Mouse (Mus musculus) forebrain, embryonic 16.5 days (tissue): ENCODE data around the gene Cdc42ep4. TPM values are rescaled to one million over a fixed set of nuclear protein-coding genes. Genes with fewer than 3 reads are reported as not detected.

Source experiments
- ATAC-seq: fragments of 200-750 bp; cut with Nextera tagmentation; 2 replicates; pipeline ENCODE4 v1.8.0; 2017; ENCODE audit warnings: mild to moderate bottlenecking, moderate library complexity
- H3K27ac ChIP-seq: fragments of 300-500 bp; sonication (generic); 2 replicates; pipeline ENCODE4 v1.5.1; 2014; ENCODE audit warnings: low read length, control low read depth
- H3K27me3 ChIP-seq: fragments of 300-500 bp; sonication (generic); replicated peaks from 2 replicates; pipeline ENCODE4 v1.6.1; 2014; ENCODE audit warnings: low read length; ENCODE audit not compliant: control insufficient read depth, insufficient read depth
- H3K36me3 ChIP-seq: fragments of 300-500 bp; sonication (generic); 2 replicates; pipeline ENCODE4 v1.6.1; 2014; ENCODE audit not compliant: control insufficient read depth, insufficient read depth
- H3K4me1 ChIP-seq: fragments of 300-500 bp; sonication (generic); replicated peaks from 2 replicates; pipeline ENCODE4 v1.6.1; 2014; ENCODE audit warnings: low read length; ENCODE audit not compliant: control insufficient read depth, insufficient read depth
- H3K4me2 ChIP-seq: fragments of 300-500 bp; sonication (generic); 2 replicates; pipeline ENCODE4 v1.6.1; 2014; ENCODE audit warnings: mild to moderate bottlenecking, low read length, control low read depth
- H3K4me3 ChIP-seq: fragments of 300-500 bp; sonication (generic); replicated peaks from 2 replicates; pipeline ENCODE4 v1.5.1; 2014; ENCODE audit warnings: mild to moderate bottlenecking, low read length, control low read depth
- H3K9ac ChIP-seq: fragments of 300-500 bp; sonication (generic); replicated peaks from 2 replicates; pipeline ENCODE4 v1.6.1; 2014; ENCODE audit warnings: low read depth, low read length, control low read depth
- H3K9me3 ChIP-seq: fragments of 300-500 bp; sonication (generic); 2 replicates; pipeline ENCODE4 v1.6.1; 2016; ENCODE audit warnings: low read length; ENCODE audit not compliant: control insufficient read depth
- WGBS: fragments of 180-500 bp; shearing (Covaris S2); extraction: QIAGEN DNeasy Blood & Tissue Kit; methylation state at CpG from one replicate; pipeline ENCODE4 v1.1.7; 2014; 5-methylcytosine and 5-hydroxymethylcytosine counted together
- polyA plus RNA-seq: library from polyadenylated mRNA; unstranded; fragments of >200 nt; fragmentation: Nextera tagmentation; extraction: Ambion mirVana; gene quantifications from 2 replicates; pipeline ENCODE4 v1.2.1, GENCODE M21; 2015

Gene Cdc42ep4
- polyA plus RNA-seq, 1 experiment from 2014 or later, result 99.9 TPM

DNA sequence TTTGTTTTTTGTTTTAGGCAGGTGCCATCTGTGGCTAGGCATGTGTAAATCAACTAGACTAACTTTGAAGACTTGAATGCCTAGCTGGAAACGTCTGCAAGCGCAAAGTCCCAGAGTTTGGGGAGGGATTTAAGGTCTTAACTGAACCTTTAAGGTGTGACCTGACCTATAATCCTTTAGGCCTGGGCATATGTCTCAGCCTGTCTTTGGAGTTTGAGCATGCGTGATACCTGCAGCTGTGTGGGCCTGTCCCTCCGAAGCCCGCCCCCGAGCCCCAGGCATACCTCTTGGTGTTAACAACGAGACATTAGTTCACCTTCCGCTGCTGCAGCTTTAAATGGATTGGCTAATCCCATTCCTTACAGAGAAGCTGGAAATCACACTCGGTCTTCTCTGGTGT, 3.2 kb upstream of the Cdc42ep4 start:
- no peak overlapping the region for H3K4me3 ChIP-seq
- H3K9ac ChIP-seq, result no peak overlapping the region
- no peak overlapping the region for H3K4me2 ChIP-seq
- peaks cover 11% of the 10 kb centered on the region for H3K4me1 ChIP-seq
- no peak overlapping the region for H3K27ac ChIP-seq
- no peaks in the 10 kb centered on the region for H3K27me3 ChIP-seq
- 34% methylated on average over 9 of the region's 9 CpGs for WGBS
- H3K9me3 ChIP-seq, result no peaks in the 10 kb centered on the region
- no peaks in the 10 kb centered on the region for H3K36me3 ChIP-seq
- no peak for ATAC-seq

DNA sequence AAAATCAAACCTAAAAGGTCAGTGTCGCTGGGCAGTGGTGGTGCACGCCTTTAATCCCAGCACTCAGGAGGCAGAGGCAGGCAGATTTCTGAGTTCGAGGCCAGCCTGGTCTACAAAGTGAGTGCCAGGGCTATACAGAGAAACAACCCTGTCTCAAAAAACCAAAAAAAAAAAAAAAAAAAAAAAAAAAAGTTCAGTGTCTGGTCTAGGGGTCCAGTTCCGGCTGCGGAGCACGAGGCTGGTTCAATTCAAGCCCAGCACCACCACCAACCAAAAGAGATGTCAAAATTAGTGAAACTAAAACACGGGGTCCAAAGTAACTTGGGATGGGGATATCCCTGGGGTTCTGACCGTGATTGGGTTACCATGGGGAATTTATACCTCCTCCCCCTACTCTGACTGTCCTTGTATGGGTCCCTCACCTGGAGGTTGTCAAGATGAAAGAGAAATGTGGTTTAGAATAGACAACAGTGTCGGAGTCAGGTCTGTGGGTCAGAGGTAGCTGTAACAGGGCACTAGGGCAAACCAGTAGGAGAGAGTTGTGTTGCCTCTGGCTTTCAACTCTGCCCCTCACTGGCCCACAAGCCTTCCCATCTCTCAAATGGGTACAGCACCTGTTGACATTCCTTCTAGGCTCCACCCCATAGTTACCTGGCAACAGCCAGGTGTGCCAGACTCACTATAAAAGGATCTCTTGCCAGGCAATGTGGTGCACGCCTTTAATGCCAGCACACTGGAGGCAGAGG, 1.2 kb upstream of the Cdc42ep4 start:
- Histone ChIP-seq H3K9me3 (no peaks in the 10 kb centered on the region), H3K36me3 (no peaks in the 10 kb centered on the region), H3K4me1 (peaks cover 31% of the 10 kb centered on the region), H3K27ac (no peak overlapping the region), H3K4me3 (no peak overlapping the region), H3K9ac (no peak overlapping the region), H3K27me3 (no peaks in the 10 kb centered on the region), H3K4me2 (no peak overlapping the region)
- no peak for ATAC-seq
- 96% methylated on average over 10 of the region's 10 CpGs for WGBS

DNA sequence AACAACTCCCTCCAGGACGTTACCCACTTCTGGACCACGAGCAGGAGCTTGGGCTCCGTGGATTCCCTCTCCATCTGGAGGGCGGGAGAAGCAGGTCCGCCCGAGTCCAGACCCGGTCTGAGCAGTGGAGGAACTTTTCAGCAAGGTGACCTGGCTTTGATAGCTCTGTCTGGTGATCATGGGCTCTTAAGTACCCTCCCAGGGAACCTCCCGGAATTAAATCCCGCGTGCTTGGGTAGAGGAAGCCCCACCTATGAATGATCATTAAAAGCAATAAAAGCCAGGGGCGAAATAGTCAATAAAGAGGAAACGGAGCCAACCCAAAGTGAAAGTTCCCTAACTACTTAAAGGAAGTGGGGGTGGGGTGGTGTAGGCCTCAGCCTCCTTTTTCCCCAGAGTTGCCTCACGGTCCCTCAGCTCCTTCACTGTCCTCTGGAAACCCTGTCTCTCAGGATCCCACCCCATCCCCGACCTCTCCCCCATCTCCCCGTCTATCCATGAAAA, 529 bp upstream of the Cdc42ep4 start:
- Histone ChIP-seq H3K9me3 (no peaks in the 10 kb centered on the region), H3K27ac (peak overlapping the region; percentile 96; the same call in 1 of the 2 replicates), H3K9ac (peak overlapping the region; percentile 95), H3K4me2 (peak overlapping the region; percentile 68), H3K27me3 (no peaks in the 10 kb centered on the region), H3K4me1 (peaks cover 37% of the 10 kb centered on the region), H3K4me3 (peak overlapping the region; percentile 70), H3K36me3 (no peaks in the 10 kb centered on the region)
- 26% methylated on average over 15 of the region's 15 CpGs for WGBS
- no peak; the same call in 1 of the 2 replicates for ATAC-seq

DNA sequence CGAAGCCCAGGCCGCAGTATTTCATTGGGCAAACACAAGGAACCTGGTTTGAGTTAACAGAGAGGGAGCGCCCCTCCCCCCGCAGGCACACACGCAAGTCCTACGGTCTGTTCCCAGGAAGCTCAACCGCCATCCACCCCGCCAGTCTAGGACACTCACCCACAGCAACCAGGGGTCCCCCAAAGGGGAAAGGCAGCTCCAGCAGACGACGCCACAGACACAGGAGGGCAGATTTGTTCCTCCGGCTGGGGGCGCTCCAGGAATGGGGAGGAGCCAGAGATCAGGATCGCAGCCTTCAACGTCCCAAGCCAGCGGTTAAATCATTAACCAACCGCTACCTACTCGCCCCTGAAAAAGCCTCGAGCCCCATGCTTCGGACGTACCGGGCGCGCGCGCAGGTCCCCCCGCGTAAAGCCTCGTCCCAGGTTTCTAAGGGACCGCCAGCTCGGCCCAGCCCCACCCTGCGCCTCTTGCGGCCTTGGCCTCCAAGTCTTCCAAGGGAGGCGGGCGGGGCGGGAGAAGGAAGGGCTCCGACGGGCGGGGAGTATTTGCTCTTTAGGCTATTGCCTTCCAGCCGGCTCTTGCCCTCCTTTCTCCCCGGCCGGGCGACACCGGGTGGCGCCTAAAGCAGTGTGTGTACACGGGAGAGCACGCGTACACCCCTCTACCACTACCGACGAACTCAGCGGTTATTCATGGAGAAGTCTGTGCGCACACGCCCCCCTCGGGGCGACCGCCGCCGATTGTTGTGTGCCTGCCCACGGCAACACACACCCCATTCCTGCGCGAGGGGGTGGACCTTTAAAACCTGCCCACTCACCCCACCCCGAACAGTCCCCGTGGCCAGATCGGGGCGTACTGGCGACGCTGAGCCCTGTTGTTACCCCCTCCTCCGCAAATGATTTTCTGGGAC, 854 bp downstream of the Cdc42ep4 start:
- WGBS, result under 1% methylated on average over 67 of the region's 67 CpGs

DNA sequence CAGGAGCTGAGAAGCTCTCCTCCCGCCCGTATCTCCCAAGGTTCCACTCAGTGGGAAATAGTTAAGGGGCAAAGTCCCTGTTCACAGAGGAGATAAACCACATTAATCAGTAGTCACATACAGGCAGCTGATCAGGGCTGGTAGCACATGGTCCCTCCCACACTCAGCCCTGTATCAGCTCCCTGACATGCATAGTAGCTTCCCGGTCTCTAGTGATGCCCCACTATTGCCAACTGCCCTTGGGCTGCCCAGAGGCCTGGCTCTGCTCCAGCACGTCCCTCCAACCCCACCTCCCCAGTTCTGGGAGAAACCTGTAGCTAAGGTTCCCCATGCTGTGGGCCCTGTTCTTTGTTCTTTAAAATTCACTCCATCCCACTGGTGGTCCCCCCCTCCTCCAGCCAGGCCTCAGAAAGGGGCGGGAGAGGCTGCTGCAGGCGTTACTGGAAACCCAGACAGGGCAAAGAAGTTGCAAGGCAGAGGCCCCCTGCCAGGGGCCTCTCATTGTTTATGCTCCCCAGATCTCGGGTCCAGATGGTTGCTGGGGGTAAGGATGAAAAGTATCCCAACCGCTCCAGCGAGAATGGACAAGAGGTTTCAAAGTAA, 1.8 kb downstream of the Cdc42ep4 start:
- Histone ChIP-seq H3K9ac (peak overlapping the region; percentile 95), H3K27me3 (no peaks in the 10 kb centered on the region), H3K4me2 (peak overlapping the region; percentile 68), H3K4me3 (peak overlapping the region; percentile 70), H3K36me3 (no peaks in the 10 kb centered on the region), H3K9me3 (no peaks in the 10 kb centered on the region), H3K27ac (peak overlapping the region; percentile 96), H3K4me1 (peaks cover 41% of the 10 kb centered on the region)
- ATAC-seq, result peak; percentile 16; the same call in 1 of the 2 replicates
- WGBS, result 0% methylated on average over 9 of the region's 9 CpGs

More for the DNA sequence above, 854 bp downstream of the Cdc42ep4 start:
- peak; percentile 52 for ATAC-seq
- peak overlapping the region; percentile 95 for H3K9ac ChIP-seq
- peak overlapping the region; percentile 70 for H3K4me3 ChIP-seq
- peak overlapping the region; percentile 68 for H3K4me2 ChIP-seq
- H3K27ac ChIP-seq, result peak overlapping the region; percentile 96
- H3K9me3 ChIP-seq, result no peaks in the 10 kb centered on the region
- H3K4me1 ChIP-seq, result peaks cover 41% of the 10 kb centered on the region
- no peaks in the 10 kb centered on the region for H3K36me3 ChIP-seq
- H3K27me3 ChIP-seq, result no peaks in the 10 kb centered on the region

DNA sequence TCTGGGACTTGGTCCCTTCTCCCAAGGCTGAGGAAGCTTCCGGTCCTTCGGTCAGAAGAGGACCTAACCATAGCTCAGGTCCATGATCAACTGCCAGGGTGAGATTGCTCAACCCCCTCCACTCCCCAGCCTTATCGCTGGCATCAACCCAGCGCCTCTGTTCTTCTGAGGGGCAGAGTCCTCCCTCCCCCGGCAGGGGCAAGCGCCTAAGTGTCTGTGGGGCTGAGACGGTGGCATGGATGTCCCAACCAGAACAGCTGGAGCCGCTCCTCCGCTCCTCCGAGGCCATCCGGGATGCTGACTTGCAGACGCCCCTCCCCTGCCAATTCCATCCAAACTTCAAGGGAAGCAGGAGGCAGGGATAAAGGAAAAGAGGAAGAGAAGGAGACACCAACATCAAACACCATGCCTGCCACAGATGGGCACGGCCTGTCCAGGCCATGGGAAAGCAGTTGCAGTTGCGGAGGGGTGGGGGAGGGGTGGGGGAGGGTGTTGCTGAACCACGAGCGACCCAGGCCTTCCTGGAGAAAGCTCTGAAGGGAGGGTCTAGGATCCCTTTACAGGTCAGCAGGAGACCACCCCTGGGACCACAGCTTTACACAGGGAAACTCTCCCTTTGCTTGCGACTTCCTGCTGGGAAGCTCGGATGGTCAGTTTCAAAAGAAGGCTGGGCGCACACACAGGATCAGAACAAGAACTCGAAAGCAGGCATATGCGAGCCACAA, 2.7 kb downstream of the Cdc42ep4 start:
- peak overlapping the region; percentile 70 for H3K4me3 ChIP-seq
- peaks cover 41% of the 10 kb centered on the region for H3K4me1 ChIP-seq
- H3K9me3 ChIP-seq, result no peaks in the 10 kb centered on the region
- no peaks in the 10 kb centered on the region for H3K27me3 ChIP-seq
- no peaks in the 10 kb centered on the region for H3K36me3 ChIP-seq
- ATAC-seq, result no peak
- peak overlapping the region; percentile 95 for H3K9ac ChIP-seq
- H3K4me2 ChIP-seq, result peak overlapping the region; percentile 68
- no peak overlapping the region for H3K27ac ChIP-seq
- WGBS, result 12% methylated on average over 21 of the region's 21 CpGs

DNA sequence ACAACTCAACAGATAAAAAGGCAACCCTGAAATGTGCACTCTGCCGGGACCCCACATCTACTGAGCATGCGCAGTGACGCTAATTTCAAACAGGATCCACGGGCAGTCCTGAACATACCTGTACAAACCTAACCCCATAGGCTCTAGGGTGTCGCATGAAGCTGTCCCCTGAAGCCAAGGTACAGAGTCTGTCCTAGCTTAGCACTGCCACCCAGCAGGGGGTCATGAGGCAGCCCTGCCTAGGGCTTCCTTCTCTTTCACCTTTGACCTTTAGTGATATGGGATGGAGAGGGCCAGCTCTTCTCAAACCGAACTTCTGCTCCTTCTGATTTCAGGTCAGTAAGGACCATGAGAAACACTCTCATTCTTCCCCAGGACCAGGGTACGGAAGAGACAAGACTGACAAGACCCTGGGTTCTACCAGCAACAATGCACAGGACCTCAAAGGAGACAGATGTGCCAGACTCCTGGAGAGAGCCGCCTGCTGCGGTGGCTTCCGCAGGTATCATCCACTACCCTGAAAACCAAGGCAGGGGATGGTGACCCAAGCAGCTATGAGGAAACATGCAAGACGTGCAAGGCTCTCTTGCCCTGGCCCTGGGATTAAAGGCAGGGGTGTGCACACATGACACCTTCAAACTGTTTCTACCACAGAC, 3.8 kb downstream of the Cdc42ep4 start:
- H3K4me1 ChIP-seq, result peaks cover 41% of the 10 kb centered on the region
- no peak overlapping the region for H3K4me3 ChIP-seq

DNA sequence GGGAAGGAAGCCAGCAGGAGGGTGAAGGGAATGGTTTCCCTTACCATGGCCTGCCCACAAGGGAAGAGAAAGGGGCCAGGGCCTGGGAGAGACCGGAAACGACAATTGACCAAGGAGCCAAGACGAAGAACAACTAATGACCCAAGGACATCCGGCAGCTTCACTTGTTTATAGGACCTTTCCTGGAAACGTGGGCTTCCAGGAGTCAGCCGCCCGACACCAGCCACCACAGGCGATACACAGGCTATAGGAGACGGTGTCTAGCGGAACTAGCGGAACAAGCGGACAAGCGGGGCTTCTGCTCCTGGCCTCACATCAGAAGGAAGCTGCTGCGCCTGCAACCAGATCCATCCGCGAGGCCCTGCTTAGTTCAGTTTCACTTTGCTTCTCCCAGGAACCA, 4.6 kb downstream of the Cdc42ep4 start:
- H3K4me1 ChIP-seq, result peaks cover 38% of the 10 kb centered on the region
- H3K4me3 ChIP-seq, result no peak overlapping the region
- no peaks in the 10 kb centered on the region for H3K27me3 ChIP-seq
- no peak overlapping the region for H3K9ac ChIP-seq
- no peak overlapping the region for H3K27ac ChIP-seq
- H3K36me3 ChIP-seq, result 0 out of 2 replicates have a peak, but pooled peaks cover 4% of the 10 kb centered on the region
- WGBS, result 77% methylated on average over 16 of the region's 16 CpGs
- ATAC-seq, result no peak
- H3K9me3 ChIP-seq, result no peaks in the 10 kb centered on the region; the same call in 1 of the 2 replicates
- H3K4me2 ChIP-seq, result no peak overlapping the region

More for the DNA sequence above, 3.8 kb downstream of the Cdc42ep4 start:
- Histone ChIP-seq H3K9me3 (no peaks in the 10 kb centered on the region), H3K9ac (no peak overlapping the region), H3K27ac (no peak overlapping the region), H3K4me2 (no peak overlapping the region), H3K36me3 (0 out of 2 replicates have a peak, but pooled peaks cover 4% of the 10 kb centered on the region), H3K27me3 (no peaks in the 10 kb centered on the region)
- WGBS, result 83% methylated on average over 11 of the region's 11 CpGs
- no peak for ATAC-seq
